Mouse (Mus musculus): ENCODE data around the gene Ubxn6. TPM values are rescaled to one million over a fixed set of nuclear protein-coding genes. Genes with fewer than 3 reads are reported as not detected.
"Not testable (repeated sequence)": the region's sequence is repeated elsewhere in the genome, so short reads cannot be mapped to it uniquely, and the experiment has no call there.

Gene Ubxn6
- 10 to 100 TPM; 50.8 to 57.5 TPM for total RNA-seq (2021)

- DNase-seq, result peak; percentile 99
Measured at GRCm38 (mm10) chr17:56074827-56075208, at the start of gene Ubxn6. TSS of gene Ubxn6 (minus strand) at chr17:56075028.

GRCm38 (mm10) chr17:56123681-56124340, 49.0 kb upstream of the Ubxn6 start:
- no peak for DNase-seq

GRCm38 (mm10) chr17:56123161-56123560, 48.3 kb upstream of the Ubxn6 start:
- DNase-seq, result no peak

- DNase-seq, result no peak
Measured at GRCm38 (mm10) chr17:56121826-56122225, 47.0 kb upstream of the Ubxn6 start, which contains the start of gene Lrg1. TSS of gene Lrg1 (minus strand) at chr17:56122001.

GRCm38 (mm10) chr17:56119981-56120880, 45.4 kb upstream of the Ubxn6 start:
- DNase-seq, result peak; percentile 81

- DNase-seq, result no peak
Measured at GRCm38 (mm10) chr17:56119431-56119830, 44.6 kb upstream of the Ubxn6 start.

GRCm38 (mm10) chr17:56117251-56117710, 42.5 kb upstream of the Ubxn6 start, which contains the start of gene Plin5:
TSS of gene Plin5 (minus strand) at chr17:56117596.
- peak; percentile 87 for DNase-seq

GRCm38 (mm10) chr17:56116193-56116592, 41.4 kb upstream of the Ubxn6 start:
- DNase-seq, result no peak

- DNase-seq, result peak; percentile 8
Measured at GRCm38 (mm10) chr17:56112743-56113142, 37.9 kb upstream of the Ubxn6 start.

- peak; percentile 82 for DNase-seq
Measured at GRCm38 (mm10) chr17:56111864-56112263, 37.0 kb upstream of the Ubxn6 start.

GRCm38 (mm10) chr17:56111021-56111420, 36.2 kb upstream of the Ubxn6 start:
- peak; percentile 12 for DNase-seq

GRCm38 (mm10) chr17:56110571-56110970, 35.7 kb upstream of the Ubxn6 start:
- peak; percentile 74 for DNase-seq

GRCm38 (mm10) chr17:56109219-56110051, 34.6 kb upstream of the Ubxn6 start, which contains the start of gene Plin4:
TSS of gene Plin4 (minus strand) at chr17:56109803.
- peak; percentile 80 for DNase-seq

- DNase-seq, result peak; percentile 83
Measured at GRCm38 (mm10) chr17:56108334-56109044, 33.7 kb upstream of the Ubxn6 start.

- peak; percentile 8 for DNase-seq
Measured at GRCm38 (mm10) chr17:56107736-56108135, 32.9 kb upstream of the Ubxn6 start.

- DNase-seq, result peak; percentile 6
Measured at GRCm38 (mm10) chr17:56106981-56107380, 32.2 kb upstream of the Ubxn6 start.

- DNase-seq, result not testable (repeated sequence)
Measured at GRCm38 (mm10) chr17:56106436-56106835, 31.6 kb upstream of the Ubxn6 start.

GRCm38 (mm10) chr17:56104821-56105220, 30.0 kb upstream of the Ubxn6 start:
- DNase-seq, result peak; percentile 6

- DNase-seq, result peak; percentile 14
Measured at GRCm38 (mm10) chr17:56103465-56104285, 28.8 kb upstream of the Ubxn6 start.

- peak; percentile 25 for DNase-seq
Measured at GRCm38 (mm10) chr17:56102927-56103326, 28.1 kb upstream of the Ubxn6 start.

- peak; percentile 8 for DNase-seq
Measured at GRCm38 (mm10) chr17:56102158-56102557, 27.3 kb upstream of the Ubxn6 start.

All from heart, postnatal 4 days (tissue).